Mouse (Mus musculus): ENCODE results near the gene Aktip.

DNA sequence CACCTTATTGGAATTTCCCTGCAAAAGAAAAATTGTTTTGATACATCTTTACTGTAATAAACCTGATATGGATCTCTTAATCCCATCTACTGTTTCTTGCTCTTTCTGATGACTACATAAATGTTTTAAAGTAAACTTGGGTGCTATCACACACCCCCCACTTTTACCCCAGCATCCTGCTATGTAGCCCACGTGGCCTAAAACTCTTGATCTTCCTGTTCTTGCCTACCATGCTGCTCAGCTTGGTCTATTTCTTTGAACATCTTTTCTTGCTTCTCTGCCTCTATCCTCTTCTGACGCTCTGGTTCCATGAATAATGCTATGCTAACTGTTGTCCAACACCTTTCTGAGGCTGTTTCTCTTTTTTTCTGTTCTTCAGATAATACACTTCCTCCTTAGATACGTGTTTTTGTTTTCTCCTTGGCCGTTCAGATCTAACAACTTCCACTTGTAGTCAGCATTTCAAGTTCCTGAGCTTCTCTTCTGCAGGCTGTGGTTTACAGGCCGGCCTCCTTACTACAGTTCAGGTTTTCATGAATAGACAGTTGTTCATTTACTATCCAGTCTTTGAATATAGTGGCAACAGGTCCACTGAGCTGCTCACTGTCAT lies 87.8 kb downstream of the Aktip start:
- TF ChIP-seq CTCF (IDR thresholded peaks at IDR 0.05; ENCODE audit: control insufficient read depth, insufficient read depth, insufficient replicate concordance, low read depth, low read length) (no peak), POLR2A (IDR thresholded peaks at IDR 0.05; ENCODE audit: control insufficient read depth, low read depth, low read length) (no peak)
